Mouse (Mus musculus) heart, embryonic 15.5 days (tissue): ENCODE measurements around the gene Gm20777. TPM values are rescaled to one million over a fixed set of nuclear protein-coding genes. Genes with fewer than 3 reads are reported as not detected.
"Not testable (repeated sequence)": the region's sequence is repeated elsewhere in the genome, so short reads cannot be mapped to it uniquely, and the experiment has no call there.

ENCODE experiments used
- ATAC-seq: fragments of 200-750 bp; cut with Nextera tagmentation; replicated peaks from 2 replicates; pipeline ENCODE4 v1.8.0; 2017; ENCODE audit warnings: low read depth, moderate TSS enrichment; ENCODE audit not compliant: insufficient number of reproducible peaks, insufficient read depth, low FRiP score
- H3K27ac ChIP-seq: fragments of 300-500 bp; sonication (generic); 2 replicates; pipeline ENCODE4 v1.5.1; 2015; ENCODE audit warnings: mild to moderate bottlenecking, inconsistent platforms
- H3K27me3 ChIP-seq: fragments of 300-500 bp; sonication (generic); 2 replicates; pipeline ENCODE4 v1.6.1; 2015; ENCODE audit warnings: inconsistent platforms
- H3K36me3 ChIP-seq: fragments of 300-500 bp; sonication (generic); 2 replicates; pipeline ENCODE4 v1.6.1; 2015; ENCODE audit warnings: mild to moderate bottlenecking, inconsistent platforms
- H3K4me1 ChIP-seq: fragments of 300-500 bp; sonication (generic); replicated peaks from 2 replicates; pipeline ENCODE4 v1.6.1; 2015; ENCODE audit warnings: inconsistent platforms
- H3K4me2 ChIP-seq: fragments of 300-500 bp; sonication (generic); 2 replicates; pipeline ENCODE4 v1.6.1; 2015; ENCODE audit warnings: inconsistent platforms, mild to moderate bottlenecking, moderate library complexity
- H3K4me3 ChIP-seq: fragments of 300-500 bp; sonication (generic); 2 replicates; pipeline ENCODE4 v1.5.1; 2015; ENCODE audit warnings: mild to moderate bottlenecking, inconsistent platforms
- H3K9ac ChIP-seq: fragments of 300-500 bp; sonication (generic); 2 replicates; pipeline ENCODE4 v1.6.1; 2015; ENCODE audit warnings: mild to moderate bottlenecking, inconsistent platforms
- H3K9me3 ChIP-seq: fragments of 300-500 bp; sonication (generic); replicated peaks from 2 replicates; pipeline ENCODE4 v1.6.1; 2016; ENCODE audit warnings: inconsistent platforms
- WGBS: fragments of 180-500 bp; shearing (Covaris S2); methylation state at CpG from one replicate; pipeline ENCODE4 v1.1.7; 2015; ENCODE audit warnings: mixed read lengths; 5-methylcytosine and 5-hydroxymethylcytosine counted together
- polyA plus RNA-seq: library from polyadenylated mRNA; unstranded; fragments of >200 nt; fragmentation: Nextera tagmentation; extraction: Ambion mirVana; gene quantifications from 2 replicates; pipeline ENCODE4 v1.2.1, GENCODE M21; 2015

The Gm20777 gene
- polyA plus RNA-seq = not detected in 2 replicates

GRCm38 (mm10) chrY:10752350-10752749 lies at the start of gene Gm20777:
TSS of gene Gm20777 (minus strand) at chrY:10752450.
- H3K4me3 ChIP-seq, H3K36me3 ChIP-seq, H3K27me3 ChIP-seq, ATAC-seq, H3K4me2 ChIP-seq, H3K27ac ChIP-seq, H3K4me1 ChIP-seq, H3K9ac ChIP-seq, H3K9me3 ChIP-seq: not testable (repeated sequence)

- not testable (repeated sequence) for H3K9ac ChIP-seq, ATAC-seq, H3K27me3 ChIP-seq, H3K9me3 ChIP-seq, H3K27ac ChIP-seq, H3K4me3 ChIP-seq, H3K36me3 ChIP-seq, H3K4me2 ChIP-seq, H3K4me1 ChIP-seq
- 40% methylated on average over 1 of the region's 5 CpGs for WGBS
Measured at GRCm38 (mm10) chrY:10709551-10709950, 42.7 kb downstream of the Gm20777 start.

GRCm38 (mm10) chrY:10708761-10709160 lies 43.5 kb downstream of the Gm20777 start:
- not testable (repeated sequence) for H3K9ac ChIP-seq, H3K4me1 ChIP-seq, H3K4me2 ChIP-seq, H3K27ac ChIP-seq, H3K9me3 ChIP-seq, H3K36me3 ChIP-seq, ATAC-seq, H3K4me3 ChIP-seq, H3K27me3 ChIP-seq
- 81% methylated on average over 27 of the region's 30 CpGs for WGBS

- not testable (repeated sequence) for H3K27me3 ChIP-seq, H3K9ac ChIP-seq, ATAC-seq, H3K4me3 ChIP-seq, H3K27ac ChIP-seq, H3K36me3 ChIP-seq, H3K4me1 ChIP-seq, H3K9me3 ChIP-seq, H3K4me2 ChIP-seq
- WGBS = 82% methylated on average over 16 of the region's 16 CpGs
Measured at GRCm38 (mm10) chrY:10708226-10708625, 44.0 kb downstream of the Gm20777 start.

GRCm38 (mm10) chrY:10706686-10707085 lies 45.6 kb downstream of the Gm20777 start:
- ATAC-seq, H3K9me3 ChIP-seq, H3K36me3 ChIP-seq, H3K27ac ChIP-seq, H3K4me1 ChIP-seq, H3K4me3 ChIP-seq, H3K4me2 ChIP-seq, H3K9ac ChIP-seq, H3K27me3 ChIP-seq: not testable (repeated sequence)
- WGBS = 91% methylated on average over 7 of the region's 7 CpGs

Other genes with a start within 250 kb of the Gm20777 start
- not detected in 2 replicates for gene Gm20737, start 216.4 kb downstream of the Gm20777 start, polyA plus RNA-seq
- not detected in 2 replicates for gene Gm21775, start 199.0 kb downstream of the Gm20777 start, polyA plus RNA-seq
- gene Gm21900, start 136.1 kb downstream of the Gm20777 start, polyA plus RNA-seq = not detected in 2 replicates